Mouse (Mus musculus) limb, embryonic 11.5 days (tissue): Measurements from ENCODE around the gene Nacad. TPM values are rescaled to one million over a fixed set of nuclear protein-coding genes. Genes with fewer than 3 reads are reported as not detected.

ENCODE experiments used
- ATAC-seq: fragments of 200-750 bp; cut with Nextera tagmentation; 2 replicates; pipeline ENCODE4 v1.8.0; 2017; ENCODE audit warnings: low read depth; ENCODE audit not compliant: insufficient number of reproducible peaks, low FRiP score, low TSS enrichment
- DNase-seq: peaks from one replicate; pipeline ENCODE4 v3.0.0-alpha.2; 2015; ENCODE audit warnings: low spot score
- H3K27ac ChIP-seq: fragments of 300-500 bp; sonication (generic); replicated peaks from 2 replicates; pipeline ENCODE4 v1.5.1; 2014; ENCODE audit warnings: low read depth, mild to moderate bottlenecking, low read length
- H3K27me3 ChIP-seq: fragments of 300-500 bp; sonication (generic); 2 replicates; pipeline ENCODE4 v1.6.1; 2014; ENCODE audit warnings: mild to moderate bottlenecking, low read length, mixed read lengths; ENCODE audit not compliant: control insufficient read depth, insufficient read depth
- H3K36me3 ChIP-seq: fragments of 300-500 bp; sonication (generic); 2 replicates; pipeline ENCODE4 v1.6.1; 2014; ENCODE audit warnings: mild to moderate bottlenecking, low read length, moderate library complexity, mixed read lengths; ENCODE audit not compliant: control insufficient read depth, insufficient read depth
- H3K4me1 ChIP-seq: fragments of 300-500 bp; sonication (generic); 2 replicates; pipeline ENCODE4 v1.6.1; 2014; ENCODE audit warnings: low read length, mixed read lengths; ENCODE audit not compliant: control insufficient read depth, insufficient read depth
- H3K4me2 ChIP-seq: fragments of 300-500 bp; sonication (generic); 2 replicates; pipeline ENCODE4 v1.6.1; 2014; ENCODE audit warnings: low read depth, mild to moderate bottlenecking, moderate library complexity; ENCODE audit not compliant: severe bottlenecking
- H3K4me3 ChIP-seq: fragments of 300-500 bp; sonication (generic); 2 replicates; pipeline ENCODE4 v1.5.1; 2014; ENCODE audit warnings: low read depth, low read length
- H3K9ac ChIP-seq: fragments of 300-500 bp; sonication (generic); 2 replicates; pipeline ENCODE4 v1.6.1; 2014; ENCODE audit warnings: mild to moderate bottlenecking, low read length
- H3K9me3 ChIP-seq: fragments of 300-500 bp; sonication (generic); 2 replicates; pipeline ENCODE4 v1.6.1; 2016; ENCODE audit warnings: low read length; ENCODE audit not compliant: control insufficient read depth
- WGBS: fragments of 180-500 bp; shearing (Covaris S2); extraction: QIAGEN DNeasy Blood & Tissue Kit; methylation state at CpG from one replicate; pipeline ENCODE4 v1.1.7; 2014; 5-methylcytosine and 5-hydroxymethylcytosine counted together
- polyA plus RNA-seq: library from polyadenylated mRNA; unstranded; fragments of >200 nt; fragmentation: Nextera tagmentation; extraction: Ambion mirVana; gene quantifications from 2 replicates; pipeline ENCODE4 v1.2.1, GENCODE M21; 2014

Gene Nacad
- polyA plus RNA-seq, 1 experiment from 2014 or later, result 1.1 TPM

DNA sequence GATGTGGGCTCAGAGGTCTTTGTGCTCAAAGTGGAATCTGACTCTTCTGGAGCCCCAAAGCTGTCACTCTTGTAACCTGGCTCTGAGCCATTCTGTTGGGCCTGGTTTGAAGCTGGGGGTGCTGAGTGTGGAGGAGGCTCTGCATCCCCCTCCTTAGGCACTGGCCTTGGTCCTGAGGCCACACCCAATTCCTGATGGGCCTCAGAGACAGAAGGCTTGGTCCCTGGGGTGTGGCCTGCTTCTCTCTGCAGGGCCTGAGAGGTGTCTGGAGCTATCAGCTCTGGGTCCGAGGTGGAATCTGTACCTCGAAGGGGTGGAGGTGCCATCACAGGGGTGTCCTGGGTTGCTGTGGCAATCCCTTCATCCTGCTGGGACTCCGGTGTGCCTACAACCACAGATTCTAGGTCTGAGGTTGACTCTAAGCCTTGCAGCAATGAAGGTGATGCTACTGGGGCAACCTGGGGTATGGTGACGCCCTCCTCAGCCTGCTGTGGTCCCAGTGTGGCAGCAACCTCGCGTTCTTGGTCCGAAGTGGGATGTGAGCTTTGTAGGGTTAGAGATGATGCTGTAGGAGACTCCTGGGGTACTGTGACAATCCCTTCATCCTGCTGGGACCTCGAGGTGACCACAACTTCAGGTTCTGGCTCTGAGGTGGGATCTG lies 5.4 kb downstream of the Nacad start:
- Histone ChIP-seq H3K9me3 (no peaks in the 10 kb centered on the region), H3K27me3 (peaks cover 16% of the 10 kb centered on the region), H3K4me1 (peaks cover 3% of the 10 kb centered on the region), H3K4me2 (no peak overlapping the region), H3K4me3 (no peak overlapping the region), H3K27ac (no peak overlapping the region), H3K36me3 (peaks cover 14% of the 10 kb centered on the region), H3K9ac (no peak overlapping the region)
- DNase-seq (no peak), ATAC-seq (no peak)
- 73% methylated on average over 8 of the region's 8 CpGs for WGBS

DNA sequence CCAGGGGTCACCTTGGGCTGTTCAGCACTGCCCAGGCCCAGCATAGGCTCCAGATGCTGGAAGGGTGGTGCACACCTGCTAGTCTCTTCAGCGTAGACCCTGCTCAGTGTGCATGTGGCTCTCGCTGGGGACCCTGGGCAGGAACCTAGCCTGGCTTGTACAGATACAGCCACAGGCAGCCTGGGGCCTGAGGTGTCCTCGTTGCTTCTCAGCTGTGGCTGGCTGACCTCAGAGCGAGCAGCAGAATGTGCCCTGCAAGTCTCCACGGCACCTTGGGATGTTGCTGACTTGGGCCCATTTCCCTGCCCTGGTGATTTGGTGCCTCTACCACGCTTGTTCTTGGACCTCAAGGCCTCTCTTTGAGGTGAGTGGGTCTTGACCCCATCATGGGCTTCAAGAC lies 6.0 kb downstream of the Nacad start:
- Histone ChIP-seq H3K36me3 (peaks cover 14% of the 10 kb centered on the region), H3K27me3 (peaks cover 10% of the 10 kb centered on the region), H3K9me3 (no peaks in the 10 kb centered on the region), H3K4me3 (no peak overlapping the region), H3K4me1 (peaks cover 3% of the 10 kb centered on the region), H3K9ac (no peak overlapping the region), H3K4me2 (no peak overlapping the region), H3K27ac (no peak overlapping the region)
- no peak for DNase-seq
- no peak for ATAC-seq
- 88% methylated on average over 6 of the region's 6 CpGs for WGBS

DNA sequence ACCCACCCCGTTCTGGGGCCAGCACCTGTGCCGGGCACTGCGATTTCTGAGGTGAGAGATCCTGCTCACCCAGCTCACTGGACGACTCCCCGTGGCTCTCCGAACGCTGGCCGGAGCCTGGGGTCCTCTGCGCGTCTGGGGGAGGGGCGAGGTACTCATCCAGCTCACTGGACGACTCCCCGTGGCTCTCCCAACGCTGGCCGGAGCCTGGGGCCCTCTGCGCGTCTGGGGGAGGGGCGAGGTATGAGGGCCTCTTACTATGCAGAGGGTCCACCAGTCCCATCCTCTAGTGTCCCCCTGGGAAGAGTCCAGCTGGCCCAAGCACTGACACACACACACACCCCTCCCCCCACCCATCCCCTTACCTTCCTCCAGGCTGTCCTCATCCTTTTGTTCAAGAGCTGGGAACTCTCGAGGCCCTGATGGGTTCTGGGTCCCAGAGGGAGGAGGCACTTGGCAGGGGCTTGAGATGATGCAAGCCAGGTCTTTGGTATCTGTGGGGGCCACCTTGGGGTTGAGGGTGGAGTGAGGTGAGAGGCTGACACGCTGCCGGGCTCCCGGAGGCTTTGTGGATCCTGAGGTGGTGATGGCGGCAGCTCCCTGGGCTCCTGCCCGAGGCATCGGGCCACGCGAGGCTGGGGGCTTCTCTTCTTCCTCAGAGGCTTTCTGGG lies 6.7 kb downstream of the Nacad start:
- ATAC-seq, result no peak
- no peak overlapping the region for H3K27ac ChIP-seq
- DNase-seq, result no peak
- H3K9ac ChIP-seq, result no peak overlapping the region
- peaks cover 3% of the 10 kb centered on the region for H3K4me1 ChIP-seq
- peaks cover 3% of the 10 kb centered on the region; the same call in 1 of the 2 replicates for H3K27me3 ChIP-seq
- no peak overlapping the region for H3K4me3 ChIP-seq
- peaks cover 14% of the 10 kb centered on the region for H3K36me3 ChIP-seq
- no peaks in the 10 kb centered on the region for H3K9me3 ChIP-seq
- H3K4me2 ChIP-seq, result no peak overlapping the region
- 18% methylated on average over 27 of the region's 27 CpGs for WGBS

GRCm38 (mm10) chr11:6598191-6598889 lies 7.5 kb downstream of the Nacad start:
- Histone ChIP-seq H3K4me1 (peaks cover 3% of the 10 kb centered on the region), H3K9me3 (no peaks in the 10 kb centered on the region), H3K36me3 (peaks cover 18% of the 10 kb centered on the region), H3K4me3 (no peak overlapping the region), H3K27ac (no peak overlapping the region), H3K9ac (no peak overlapping the region), H3K27me3 (no peaks in the 10 kb centered on the region; the same call in 1 of the 2 replicates), H3K4me2 (no peak overlapping the region)
- no peak for DNase-seq
- ATAC-seq, result no peak
- WGBS, result 57% methylated on average over 19 of the region's 19 CpGs

GRCm38 (mm10) chr11:6597523-6597922 lies 8.3 kb downstream of the Nacad start:
- H3K9ac ChIP-seq, result no peak overlapping the region
- ATAC-seq, result no peak
- H3K4me1 ChIP-seq, result peaks cover 3% of the 10 kb centered on the region
- 72% methylated on average over 7 of the region's 7 CpGs for WGBS
- H3K4me2 ChIP-seq, result no peak overlapping the region
- H3K4me3 ChIP-seq, result no peak overlapping the region
- H3K27me3 ChIP-seq, result no peaks in the 10 kb centered on the region
- H3K36me3 ChIP-seq, result peaks cover 18% of the 10 kb centered on the region
- H3K9me3 ChIP-seq, result no peaks in the 10 kb centered on the region
- no peak overlapping the region for H3K27ac ChIP-seq
- no peak for DNase-seq

- H3K27me3 ChIP-seq, result no peaks in the 10 kb centered on the region
- H3K9me3 ChIP-seq, result no peaks in the 10 kb centered on the region
- DNase-seq, result no peak
- peaks cover 21% of the 10 kb centered on the region for H3K36me3 ChIP-seq
- no peak overlapping the region for H3K4me2 ChIP-seq
- WGBS, result 91% methylated on average over 3 of the region's 3 CpGs
- H3K9ac ChIP-seq, result no peak overlapping the region
- no peak for ATAC-seq
- H3K4me3 ChIP-seq, result no peak overlapping the region
- peaks cover 3% of the 10 kb centered on the region for H3K4me1 ChIP-seq
- H3K27ac ChIP-seq, result no peak overlapping the region
Observed at GRCm38 (mm10) chr11:6596616-6597015, 9.2 kb downstream of the Nacad start.

DNA sequence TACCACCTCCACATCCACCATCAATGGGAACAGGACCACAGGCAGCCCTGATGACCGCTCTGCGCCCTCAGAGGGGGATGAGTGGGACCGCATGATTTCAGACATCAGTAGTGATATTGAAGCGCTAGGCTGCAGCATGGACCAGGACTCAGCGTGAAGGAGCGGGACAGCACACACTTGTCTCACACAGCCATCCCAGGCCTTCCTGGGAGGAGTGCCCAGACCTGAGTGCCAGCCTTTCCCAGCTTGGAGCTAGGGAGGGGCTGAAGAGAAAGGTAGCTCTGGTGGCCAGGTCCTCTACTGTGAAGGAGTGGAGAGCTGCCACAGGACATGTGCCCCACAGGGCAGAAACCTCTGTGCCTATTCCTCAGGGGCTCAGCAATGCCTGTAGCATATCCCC lies 9.6 kb downstream of the Nacad start:
- Histone ChIP-seq H3K4me1 (peaks cover 3% of the 10 kb centered on the region), H3K27me3 (no peaks in the 10 kb centered on the region), H3K4me2 (no peak overlapping the region), H3K4me3 (no peak overlapping the region), H3K9me3 (no peaks in the 10 kb centered on the region), H3K36me3 (peaks cover 21% of the 10 kb centered on the region), H3K27ac (no peak overlapping the region), H3K9ac (no peak overlapping the region)
- ATAC-seq (no peak), DNase-seq (no peak)
- 99% methylated on average over 6 of the region's 6 CpGs for WGBS

DNA sequence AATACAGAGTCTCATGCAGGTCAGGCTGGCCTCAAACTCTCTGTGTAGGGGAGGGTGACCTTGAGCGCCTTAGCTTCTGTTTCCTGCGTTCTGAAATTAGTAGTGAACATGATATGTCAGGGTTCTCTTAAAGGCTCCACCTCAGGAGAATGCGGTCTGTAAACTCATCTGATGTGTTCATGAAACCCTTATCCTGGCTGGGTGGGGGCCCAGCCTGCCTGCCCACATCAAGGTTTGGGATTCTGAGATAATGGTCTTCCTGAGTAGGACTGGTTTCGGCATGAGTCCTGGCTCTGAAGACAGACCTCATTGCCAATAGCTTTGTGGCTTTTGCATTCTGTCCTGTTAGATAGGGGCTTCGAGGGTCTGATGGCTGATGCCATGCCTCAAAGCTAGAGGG lies 10.5 kb downstream of the Nacad start:
- H3K9me3 ChIP-seq, result no peaks in the 10 kb centered on the region
- no peaks in the 10 kb centered on the region for H3K27me3 ChIP-seq
- H3K36me3 ChIP-seq, result peaks cover 27% of the 10 kb centered on the region
- WGBS, result 91% methylated on average over 5 of the region's 5 CpGs
- no peak overlapping the region for H3K4me2 ChIP-seq
- peaks cover 3% of the 10 kb centered on the region for H3K4me1 ChIP-seq
- DNase-seq (no peak), ATAC-seq (no peak)
- H3K9ac ChIP-seq, result no peak overlapping the region
- no peak overlapping the region for H3K4me3 ChIP-seq
- H3K27ac ChIP-seq, result no peak overlapping the region
